Mouse (Mus musculus) kidney, adult 2 months (tissue): ENCODE data around the gene Abhd16a.

ENCODE experiments used
- CTCF ChIP-seq: fragments of 200-500 bp; conservative IDR thresholded peaks from 2 replicates; pipeline ENCODE4 v1.5.1; 2011; ENCODE audit warnings: low read depth, mild to moderate bottlenecking, control low read depth, low read length, moderate library complexity, mixed read lengths; ENCODE audit not compliant: insufficient read depth, insufficient read length
- POLR2A ChIP-seq: fragments of 200-500 bp; IDR thresholded peaks from one replicate; pipeline ENCODE4 v1.6.1; 2011; ENCODE audit warnings: low read depth, low read length, control low read depth

GRCm38 (mm10) chr17:35131038-35131437, 42.0 kb downstream of the Abhd16a start:
- TF ChIP-seq POLR2A (no peak), CTCF (no peak)
